Mouse (Mus musculus): ENCODE data around the gene Lfng.

GRCm38 (mm10) chr5:140569032-140569595 lies 38.0 kb upstream of the Lfng start:
- TF ChIP-seq TCF12 (IDR thresholded peaks at IDR 0.05; ENCODE audit: low read depth, low read length) (no peak), NRF1 (IDR thresholded peaks at IDR 0.05; ENCODE audit: insufficient read depth, low read depth, low read length, poor library complexity, severe bottlenecking) (no peak), CHD1 (IDR thresholded peaks at IDR 0.05; ENCODE audit: low read depth, low read length) (no peak), UBTF (IDR thresholded peaks at IDR 0.05; ENCODE audit: borderline replicate concordance, insufficient read depth, low read depth, low read length) (no peak), MXI1 (IDR thresholded peaks at IDR 0.05; ENCODE audit: low read depth, low read length) (no peak)

Data from MEL (cell line).